Mouse (Mus musculus): ENCODE measurements at regions not wholly inside any gene's neighbourhood (a gene's known extent, or its start where the extent isn't known, plus 50 kb on each side); places are given as distances from the start of the nearest gene placed in this dataset.

DNA sequence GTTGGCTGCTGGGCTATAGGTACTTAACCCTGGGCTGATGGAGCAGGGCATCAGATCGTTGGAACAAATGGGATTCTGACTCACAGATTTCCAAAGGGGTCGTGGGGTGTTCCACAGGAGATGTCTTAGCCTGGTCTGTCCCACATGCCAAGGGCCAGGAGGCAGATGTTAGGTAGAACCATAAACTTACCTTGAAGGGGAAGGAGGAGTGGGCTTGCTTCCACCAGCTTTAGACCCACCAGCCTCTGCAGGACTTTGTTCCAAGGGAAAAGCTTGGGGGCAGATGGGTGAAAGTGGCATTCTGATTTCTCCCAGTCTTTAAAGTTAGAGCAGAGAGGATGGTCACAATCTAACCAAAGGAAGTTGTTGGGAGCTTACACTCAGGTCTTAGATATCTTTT is 165.7 kb upstream of the Agap1 start:
- no peak for DNase-seq (ENCODE audit: low spot score in 2 of 2)

- no peak for DNase-seq (ENCODE audit: low spot score in 2 of 2)
Measured at GRCm38 (mm10) chr1:89296691-89297090, 157.9 kb upstream of the Agap1 start.

GRCm38 (mm10) chr1:89297766-89298165 is 156.8 kb upstream of the Agap1 start:
- no peak for DNase-seq (ENCODE audit: low spot score in 2 of 2)

DNA sequence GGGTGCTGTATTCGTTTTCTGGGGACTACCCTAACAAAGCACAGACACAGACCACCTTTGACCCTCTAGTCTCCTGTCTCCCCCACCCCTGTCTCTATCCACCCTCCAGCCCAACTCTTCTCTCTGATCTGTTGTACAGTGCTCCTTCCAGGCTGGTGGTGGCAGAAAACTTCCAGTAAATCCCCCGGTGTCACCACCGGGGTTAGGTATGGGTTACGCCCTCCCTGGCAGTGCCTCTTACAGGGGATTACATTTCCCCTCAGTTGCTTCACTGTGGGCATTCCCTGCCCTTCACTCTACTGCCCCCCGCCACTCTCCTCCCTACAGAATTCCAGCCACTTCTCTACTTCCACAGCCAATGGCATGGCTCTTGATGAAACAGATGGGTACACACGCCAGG is 153.5 kb upstream of the Agap1 start:
- DNase-seq (ENCODE audit: low spot score in 2 of 2): no peak

DNA sequence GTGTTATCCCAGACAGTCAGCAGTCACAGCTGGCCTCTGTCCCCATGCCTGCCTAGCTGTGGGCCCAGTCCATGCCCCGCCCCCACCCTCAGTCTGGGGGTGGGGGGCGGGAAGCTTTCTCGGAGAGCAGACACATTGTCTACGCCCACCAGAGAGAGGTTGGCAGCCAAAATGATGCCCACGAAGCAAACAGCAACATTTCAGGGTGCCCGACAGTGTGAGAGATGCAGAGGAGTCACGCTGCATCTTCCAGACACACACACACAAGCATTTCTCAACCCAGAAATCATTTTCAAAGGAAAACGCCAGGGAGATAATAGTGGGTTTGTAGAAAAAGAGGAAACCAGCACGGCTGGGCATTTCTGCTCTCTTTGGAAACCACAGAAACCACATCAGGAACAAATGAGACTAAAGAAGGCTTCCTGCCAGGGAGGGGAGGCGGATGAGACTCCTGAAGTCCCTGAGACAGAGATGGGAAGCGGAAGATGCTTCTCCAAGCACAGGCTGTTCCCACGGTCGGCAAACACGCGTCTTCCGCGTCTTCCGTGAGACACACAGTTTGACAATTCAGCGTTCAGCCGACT is 152.1 kb upstream of the Agap1 start:
- no peak for DNase-seq (ENCODE audit: low spot score in 2 of 2)

GRCm38 (mm10) chr1:89305171-89305570 is 149.4 kb upstream of the Agap1 start:
- DNase-seq (ENCODE audit: low spot score in 2 of 2): no peak

DNA sequence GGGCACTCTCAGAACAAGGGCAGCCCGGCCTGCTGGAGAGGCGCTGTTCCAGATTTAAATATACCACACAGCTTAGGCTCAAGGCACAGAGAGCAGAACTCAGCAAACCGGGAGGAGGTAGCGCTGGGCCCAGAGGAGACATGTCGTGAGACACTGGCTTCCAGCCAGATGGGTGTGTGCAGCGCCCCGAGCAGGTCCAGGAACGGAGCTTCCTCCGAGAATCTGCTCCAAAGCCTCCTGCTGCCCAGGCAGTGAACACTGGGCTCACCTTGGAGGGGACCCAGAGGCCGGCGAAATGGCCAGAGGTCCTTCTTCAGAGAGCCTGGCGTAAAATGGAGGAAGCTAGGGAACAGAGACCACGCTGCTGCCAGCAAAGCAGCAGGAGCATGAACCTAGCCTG is 145.8 kb upstream of the Agap1 start:
- DNase-seq (ENCODE audit: low spot score in 2 of 2): no peak

DNA sequence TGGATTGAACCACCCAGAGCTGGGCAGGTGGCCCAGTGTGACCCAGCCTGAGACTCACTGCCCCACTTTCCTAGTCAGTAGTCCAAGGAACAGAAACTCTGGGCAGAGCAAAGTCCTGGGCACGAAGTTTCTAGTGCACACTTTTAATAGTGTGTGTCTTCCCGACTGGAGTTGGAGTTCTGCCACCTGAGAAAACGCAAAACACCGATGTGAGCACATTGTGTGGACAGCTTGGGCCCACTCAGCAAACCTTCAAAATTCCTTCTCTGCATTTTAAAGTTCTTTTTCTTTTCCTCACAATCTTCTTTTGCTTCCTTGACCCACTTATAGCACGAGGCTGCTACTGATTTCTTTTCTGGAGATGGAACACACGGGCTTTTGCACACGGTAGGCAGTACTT is 141.5 kb upstream of the Agap1 start:
- no peak for DNase-seq (ENCODE audit: low spot score in 2 of 2)

- no peak for DNase-seq (ENCODE audit: low spot score in 2 of 2)
Measured at GRCm38 (mm10) chr1:89317897-89318296, 136.7 kb upstream of the Agap1 start.

- no peak for DNase-seq (ENCODE audit: low spot score in 2 of 2)
Measured at GRCm38 (mm10) chr1:89318663-89319062, 135.9 kb upstream of the Agap1 start.

GRCm38 (mm10) chr1:89322621-89323020 is 132.0 kb upstream of the Agap1 start:
- no peak for DNase-seq (ENCODE audit: low spot score in 2 of 2)

DNA sequence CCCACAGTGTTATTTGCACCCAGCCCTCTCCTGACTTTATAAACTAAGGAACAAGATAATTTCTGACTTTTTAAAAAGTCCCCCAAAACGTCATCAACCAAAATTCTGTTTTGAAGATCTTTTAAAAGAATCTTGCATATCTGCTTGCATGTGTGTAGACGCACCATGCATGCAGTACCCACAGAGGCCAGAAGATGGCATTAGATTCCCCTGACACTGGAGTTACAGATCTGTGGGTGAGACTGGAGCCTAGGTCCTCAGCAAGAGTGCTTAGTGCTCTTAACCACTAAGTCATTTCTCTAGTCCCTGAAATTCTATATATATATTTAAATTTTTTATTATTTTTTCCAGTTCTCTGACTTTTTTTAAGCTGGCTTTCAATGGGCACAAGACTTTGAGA is 131.5 kb upstream of the Agap1 start:
- peak in 1 of 2 experiments; percentile 20 for DNase-seq (ENCODE audit: low spot score in 2 of 2)

- no peak for DNase-seq (ENCODE audit: low spot score in 2 of 2)
Measured at GRCm38 (mm10) chr1:89331352-89331751, 123.3 kb upstream of the Agap1 start.

- no peak for DNase-seq (ENCODE audit: low spot score in 2 of 2)
Measured at GRCm38 (mm10) chr1:89332676-89333075, 121.9 kb upstream of the Agap1 start.

- DNase-seq (ENCODE audit: low spot score in 2 of 2): no peak
Measured at GRCm38 (mm10) chr1:89337861-89338260, 116.7 kb upstream of the Agap1 start.

DNA sequence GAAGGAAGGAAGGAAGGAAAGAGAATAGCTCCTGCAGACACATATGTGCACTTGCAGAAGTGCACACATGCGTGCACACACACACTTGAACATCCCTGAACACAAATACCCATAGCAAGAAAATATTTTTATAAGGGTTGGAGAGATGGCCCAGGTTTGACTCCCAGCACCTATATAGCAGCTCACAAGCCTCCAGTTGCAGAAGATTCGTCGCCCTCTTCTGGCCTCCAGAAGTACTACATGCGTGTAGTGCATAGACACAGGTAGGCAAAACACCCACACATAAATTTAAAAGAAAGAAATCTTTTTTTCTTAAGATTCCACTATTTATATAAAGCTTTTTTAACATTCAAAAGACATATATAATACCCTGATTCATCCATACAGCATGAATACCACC is 111.8 kb upstream of the Agap1 start:
- DNase-seq (ENCODE audit: low spot score in 2 of 2): no peak

DNA sequence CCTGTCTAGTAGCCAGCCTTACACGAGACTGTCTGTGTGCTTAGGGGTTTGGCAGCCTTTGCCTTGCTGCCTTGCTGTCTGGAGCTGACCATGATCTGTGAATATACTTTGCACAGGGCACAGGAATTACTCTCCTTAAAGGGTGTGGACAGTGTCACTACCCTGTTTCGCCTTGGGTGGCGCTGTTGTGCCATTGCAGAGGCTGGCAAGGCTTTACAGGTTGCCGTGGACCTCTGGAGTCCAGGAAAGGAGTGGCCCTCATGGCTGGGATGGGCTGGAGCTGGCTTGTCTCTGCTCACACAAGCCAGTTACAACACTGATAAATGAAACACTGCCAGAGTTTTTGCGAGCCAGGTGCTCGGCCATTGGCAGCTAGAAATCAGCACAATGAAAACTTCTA is 110.1 kb upstream of the Agap1 start:
- DNase-seq (ENCODE audit: low spot score in 2 of 2): no peak

DNA sequence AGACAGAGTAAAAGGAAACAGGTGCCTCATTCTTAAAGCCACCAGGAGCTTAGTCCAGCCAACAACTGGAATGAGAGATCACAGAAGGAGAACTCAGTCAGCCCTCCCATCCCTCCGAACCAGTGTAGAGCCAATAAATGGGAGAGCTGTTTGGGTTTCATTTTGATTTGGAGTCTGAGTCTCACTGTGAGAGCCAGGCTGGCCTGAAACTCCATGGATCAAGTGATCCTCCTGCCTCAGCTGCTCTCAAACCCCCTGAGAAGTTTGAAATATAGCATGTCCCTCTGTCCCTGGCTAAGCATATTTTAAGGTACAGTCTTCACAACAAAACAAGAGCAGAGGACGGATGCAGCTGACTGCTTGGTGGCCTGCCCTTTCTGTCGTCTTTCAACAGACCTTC is 107.3 kb upstream of the Agap1 start:
- no peak for DNase-seq (ENCODE audit: low spot score in 2 of 2)

DNA sequence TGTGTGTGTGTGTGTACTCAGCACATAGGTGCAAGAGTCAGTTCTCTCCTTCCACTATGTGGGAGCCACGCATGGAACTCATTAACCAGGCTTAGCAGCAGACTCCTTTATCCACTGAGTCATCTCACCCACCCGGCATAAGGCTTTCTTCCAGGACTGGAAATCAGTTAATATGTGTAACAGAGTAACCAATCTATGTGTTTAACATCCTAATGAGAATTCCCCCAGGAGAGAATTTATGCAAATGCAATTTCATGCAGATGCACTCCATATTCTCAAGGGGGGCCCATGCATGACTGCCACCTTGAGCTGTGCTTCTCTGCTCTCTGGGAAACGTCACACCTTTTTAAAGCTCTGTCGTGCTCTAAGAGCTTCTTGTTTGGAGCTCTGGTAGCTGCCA is 101.7 kb upstream of the Agap1 start:
- no peak for DNase-seq (ENCODE audit: low spot score in 2 of 2)

GRCm38 (mm10) chr1:89359257-89359656 is 95.3 kb upstream of the Agap1 start:
- no peak for DNase-seq (ENCODE audit: low spot score in 2 of 2)

- no peak for DNase-seq (ENCODE audit: low spot score in 2 of 2)
Measured at GRCm38 (mm10) chr1:89364547-89365305, 89.9 kb upstream of the Agap1 start.

DNA sequence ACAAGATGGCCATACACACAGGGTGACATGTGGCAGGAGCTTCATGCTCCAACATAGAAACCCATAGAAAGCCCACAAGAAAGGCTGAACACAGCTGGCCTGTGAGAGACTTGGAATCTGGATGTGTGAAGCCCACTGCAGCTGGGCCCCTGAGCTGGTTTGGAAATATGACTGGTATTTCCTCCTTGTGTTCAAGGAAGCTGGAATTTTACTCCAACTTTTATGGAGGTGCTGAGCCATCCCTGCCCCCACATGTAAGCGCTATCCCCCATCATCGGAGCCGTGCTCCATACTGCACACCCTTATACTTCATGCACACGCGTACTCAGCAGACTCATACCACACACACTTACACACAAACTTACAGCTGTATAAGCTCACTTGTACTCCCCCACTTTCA is 87.7 kb upstream of the Agap1 start:
- DNase-seq (ENCODE audit: low spot score in 2 of 2): no peak

DNA sequence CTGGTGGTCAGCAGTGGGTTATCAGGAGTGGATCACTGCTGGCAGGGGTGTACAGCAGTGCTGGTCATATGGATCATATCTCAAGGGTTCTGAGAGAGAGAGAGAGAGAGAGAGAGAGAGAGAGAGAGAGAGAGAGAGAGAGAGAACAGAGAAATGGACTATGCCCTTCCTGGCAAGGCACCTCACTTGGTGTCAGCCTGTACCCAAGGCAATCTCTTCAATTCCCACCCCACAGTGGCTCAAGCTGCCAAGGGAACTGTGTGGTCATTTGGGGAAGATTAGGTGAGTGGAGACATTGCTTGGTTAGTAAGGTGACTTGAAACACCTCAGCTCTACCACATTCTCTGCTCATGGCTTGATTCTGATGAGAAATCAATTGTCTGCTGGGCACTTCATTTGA is 80.8 kb upstream of the Agap1 start:
- DNase-seq (ENCODE audit: low spot score in 2 of 2): no peak

DNA sequence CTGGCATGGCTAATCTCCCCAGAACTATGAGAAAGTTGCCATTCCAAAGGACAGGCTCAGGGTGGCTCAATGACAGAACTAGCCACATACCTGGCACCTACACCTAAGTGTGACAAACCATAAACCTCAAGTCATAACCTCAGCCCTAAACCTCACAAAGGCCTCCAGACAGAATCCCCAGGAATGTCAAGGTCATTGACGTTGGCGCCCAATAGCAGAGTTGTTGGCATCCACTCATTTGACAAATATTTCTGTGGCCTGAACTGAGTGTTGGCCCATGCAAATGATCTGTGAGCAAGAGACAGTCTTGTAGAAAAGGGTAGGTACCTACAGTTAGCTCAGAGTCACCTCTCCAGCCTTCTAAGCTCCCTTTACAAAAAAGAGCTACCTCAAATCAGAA is 80.3 kb upstream of the Agap1 start:
- no peak for DNase-seq (ENCODE audit: low spot score in 2 of 2)

Data from spleen, postnatal 14 days (tissue).